Mouse (Mus musculus) CH12.LX (cell line): ENCODE results near the gene Fkbp15. TPM values are rescaled to one million over a fixed set of nuclear protein-coding genes. Genes with fewer than 3 reads are reported as not detected.

ENCODE experiments used
- DNase-seq: peaks from one replicate; pipeline ENCODE4 v3.0.0-alpha.2; 2013; ENCODE audit errors: extremely low read depth
- H3K27ac ChIP-seq: 2 replicates; pipeline ENCODE4 v1.5.1; 2012; ENCODE audit warnings: low read depth, mild to moderate bottlenecking, control low read depth, moderate library complexity; ENCODE audit not compliant: insufficient read depth
- H3K27me3 ChIP-seq: replicated peaks from 2 replicates; pipeline ENCODE3; 2012; ENCODE audit warnings: inconsistent platforms
- H3K36me3 ChIP-seq, 2 experiments: replicated peaks in 1 of 2; 2 replicates each; pipeline versions ENCODE3 to v1.6.1; 2012; ENCODE audit warnings: inconsistent platforms in 1 of 2, low read length in 1 of 2, mild to moderate bottlenecking in 1 of 2, mixed read lengths in 1 of 2, moderate library complexity in 1 of 2; ENCODE audit not compliant: control insufficient read depth in 1 of 2, insufficient read depth in 1 of 2
- H3K4me1 ChIP-seq, 2 experiments: 2 replicates each; pipeline ENCODE4 v1.6.1; 2012; ENCODE audit warnings: inconsistent platforms in 1 of 2, moderate library complexity in 1 of 2; ENCODE audit not compliant: insufficient read depth in 2 of 2, control insufficient read depth in 1 of 2
- H3K4me2 ChIP-seq: 2 replicates; pipeline ENCODE4 v1.6.1; 2012; ENCODE audit warnings: low read depth, mild to moderate bottlenecking, control low read depth; ENCODE audit not compliant: poor library complexity, insufficient read depth, severe bottlenecking
- H3K4me3 ChIP-seq, 3 experiments: fragments of 150-350 bp in 1 of 3; sonication (generic) in 1 of 3; replicated peaks in 1 of 3; 2 replicates each; pipeline versions ENCODE3 to v1.5.1; 2011 to 2012; ENCODE audit warnings: low read depth in 2 of 3, low read length in 2 of 3, mild to moderate bottlenecking in 2 of 3, moderate library complexity in 2 of 3, control low read depth in 1 of 3, improper control_type of control experiment in 1 of 3, inconsistent platforms in 1 of 3, mixed read lengths in 1 of 3; ENCODE audit not compliant: poor library complexity in 1 of 3
- H3K79me2 ChIP-seq: replicated peaks from 2 replicates; pipeline ENCODE4 v1.6.1; 2012; ENCODE audit warnings: mild to moderate bottlenecking, moderate library complexity; ENCODE audit not compliant: control insufficient read depth, poor library complexity, insufficient read depth, severe bottlenecking; ENCODE audit errors: extremely low read depth
- H3K9ac ChIP-seq: 2 replicates; pipeline ENCODE4 v1.6.1; 2012; ENCODE audit warnings: low read depth, mild to moderate bottlenecking, control low read depth, moderate library complexity; ENCODE audit not compliant: insufficient read depth
- H3K9me3 ChIP-seq: replicated peaks from 2 replicates; pipeline ENCODE3; 2012; ENCODE audit warnings: low read length, inconsistent platforms, mixed read lengths
- BHLHE40 ChIP-seq: IDR thresholded peaks from 2 replicates; pipeline ENCODE4 v1.6.1; 2011; ENCODE audit warnings: mild to moderate bottlenecking, low read depth, low read length, improper control_type of control experiment
- CHD1 ChIP-seq: IDR thresholded peaks from 2 replicates; pipeline ENCODE4 v1.6.1; 2012; ENCODE audit warnings: low read depth, low read length, improper control_type of control experiment, inconsistent platforms
- CHD2 ChIP-seq: IDR thresholded peaks from 2 replicates; pipeline ENCODE4 v1.6.1; 2011; ENCODE audit warnings: low read length, improper control_type of control experiment
- E2F4 ChIP-seq: IDR thresholded peaks from 2 replicates; pipeline ENCODE4 v1.6.1; 2011; ENCODE audit warnings: low read depth, low read length, improper control_type of control experiment; ENCODE audit not compliant: insufficient replicate concordance
- ELF1 ChIP-seq: IDR thresholded peaks from 2 replicates; pipeline ENCODE4 v1.6.1; 2014; ENCODE audit warnings: low read depth, mild to moderate bottlenecking, inconsistent platforms, low read length, improper control_type of control experiment
- EP300 ChIP-seq: IDR thresholded peaks from 2 replicates; pipeline ENCODE4 v1.6.1; 2011; ENCODE audit warnings: low read length, improper control_type of control experiment
- ETS1 ChIP-seq: conservative IDR thresholded peaks from 2 replicates; pipeline ENCODE4 v1.6.1; 2012; ENCODE audit warnings: low read depth, mild to moderate bottlenecking, inconsistent platforms, low read length, improper control_type of control experiment, moderate library complexity
- HCFC1 ChIP-seq: IDR thresholded peaks from 2 replicates; pipeline ENCODE4 v1.6.1; 2012; ENCODE audit warnings: low read depth, mild to moderate bottlenecking, inconsistent platforms, low read length, improper control_type of control experiment
- IRF4 ChIP-seq: IDR thresholded peaks from 2 replicates; pipeline ENCODE4 v1.6.1; 2014; ENCODE audit warnings: low read depth, mild to moderate bottlenecking, inconsistent platforms, low read length, improper control_type of control experiment
- JUND ChIP-seq: conservative IDR thresholded peaks from 2 replicates; pipeline ENCODE4 v1.6.1; 2011; ENCODE audit warnings: low read depth, low read length, improper control_type of control experiment
- KAT2A ChIP-seq: IDR thresholded peaks from 2 replicates; pipeline ENCODE4 v1.6.1; 2012; ENCODE audit warnings: low read length, improper control_type of control experiment, inconsistent platforms; ENCODE audit not compliant: insufficient replicate concordance
- MAFK ChIP-seq: IDR thresholded peaks from 2 replicates; pipeline ENCODE4 v1.6.1; 2011; ENCODE audit warnings: low read length, improper control_type of control experiment; ENCODE audit not compliant: insufficient replicate concordance
- MXI1 ChIP-seq: IDR thresholded peaks from 2 replicates; pipeline ENCODE4 v1.6.1; 2011; ENCODE audit warnings: mild to moderate bottlenecking, low read depth, low read length, improper control_type of control experiment
- MYC ChIP-seq: IDR thresholded peaks from 2 replicates; pipeline ENCODE4 v1.6.1; 2011; ENCODE audit warnings: low read depth, mild to moderate bottlenecking, improper control_type of control experiment, low read length
- NELFE ChIP-seq: IDR thresholded peaks from 2 replicates; pipeline ENCODE4 v1.6.1; 2011; ENCODE audit warnings: low read depth, low read length, improper control_type of control experiment
- NRF1 ChIP-seq: IDR thresholded peaks from 2 replicates; pipeline ENCODE4 v1.6.1; 2014; ENCODE audit warnings: low read depth, mild to moderate bottlenecking, inconsistent platforms, low read length, improper control_type of control experiment, moderate library complexity
- PAX5 ChIP-seq: IDR thresholded peaks from 2 replicates; pipeline ENCODE4 v1.6.1; 2012; ENCODE audit warnings: low read length, inconsistent platforms, mixed read lengths
- POLR2A ChIP-seq: IDR thresholded peaks from 2 replicates; pipeline ENCODE4 v1.6.1; 2011; ENCODE audit warnings: low read depth, mild to moderate bottlenecking, improper control_type of control experiment, low read length
- RAD21 ChIP-seq: IDR thresholded peaks from 2 replicates; pipeline ENCODE4 v1.6.1; 2011; ENCODE audit warnings: low read depth, mild to moderate bottlenecking, low read length, improper control_type of control experiment, moderate library complexity
- SMC3 ChIP-seq: IDR thresholded peaks from 2 replicates; pipeline ENCODE4 v1.6.1; 2011; ENCODE audit warnings: low read depth, low read length, improper control_type of control experiment
- TCF12 ChIP-seq: IDR thresholded peaks from 2 replicates; pipeline ENCODE4 v1.6.1; 2014; ENCODE audit warnings: low read depth, mild to moderate bottlenecking, inconsistent platforms, low read length, improper control_type of control experiment
- UBTF ChIP-seq: IDR thresholded peaks from 2 replicates; pipeline ENCODE4 v1.6.1; 2012; ENCODE audit warnings: low read depth, mild to moderate bottlenecking, inconsistent platforms, low read length, improper control_type of control experiment, moderate library complexity
- USF1 ChIP-seq: IDR thresholded peaks from 2 replicates; pipeline ENCODE4 v1.6.1; 2014; ENCODE audit warnings: low read depth, mild to moderate bottlenecking, inconsistent platforms, low read length, improper control_type of control experiment
- ZC3H11A ChIP-seq: IDR thresholded peaks from 2 replicates; pipeline ENCODE4 v1.6.1; 2012; ENCODE audit warnings: low read depth, mild to moderate bottlenecking, inconsistent platforms, low read length, improper control_type of control experiment
- ZKSCAN1 ChIP-seq: IDR thresholded peaks from 2 replicates; pipeline ENCODE4 v1.6.1; 2012; ENCODE audit warnings: low read depth, inconsistent platforms, low read length, improper control_type of control experiment, borderline replicate concordance
- dilution Hi-C: fragments of 300-500 bp; cut with MboI; formaldehyde crosslinking; loops from 2 replicates; pipeline ENCODE4 v1.14.3; 2020; ENCODE audit warnings: low sequenced_read_pairs; ENCODE audit not compliant: extremely low pct_unique_long_range_greater_than_20kb, extremely low pct_ligation_motif_present
- in situ Hi-C: fragments of 300-500 bp; cut with MboI; formaldehyde crosslinking; loops from 3 replicates; pipeline ENCODE4 v1.14.3; 2019; ENCODE audit warnings: low sequenced_read_pairs, low pct_ligation_motif_present, low pct_unique_long_range_greater_than_20kb, mixed read lengths
- polyA plus RNA-seq: library from polyadenylated mRNA; unstranded; fragments of >175 nt; gene quantifications from 2 replicates; pipeline ENCODE4 v1.2.1, GENCODE M21; 2012; ENCODE audit warnings: low read depth; ENCODE audit not compliant: insufficient read length
- total RNA-seq, 2 experiments: library from RNA; depleted of rRNA; stranded (reverse); fragments of 300-350 nt in 1 of 2; fragments of >200 nt in 1 of 2; gene quantifications; 2 replicates each; pipeline ENCODE4 v1.2.3; 2012 to 2014

Gene Fkbp15
- total and polyA plus RNA-seq, 3 experiments: 24.0 to 35.1 (median 30.4) TPM

DNA sequence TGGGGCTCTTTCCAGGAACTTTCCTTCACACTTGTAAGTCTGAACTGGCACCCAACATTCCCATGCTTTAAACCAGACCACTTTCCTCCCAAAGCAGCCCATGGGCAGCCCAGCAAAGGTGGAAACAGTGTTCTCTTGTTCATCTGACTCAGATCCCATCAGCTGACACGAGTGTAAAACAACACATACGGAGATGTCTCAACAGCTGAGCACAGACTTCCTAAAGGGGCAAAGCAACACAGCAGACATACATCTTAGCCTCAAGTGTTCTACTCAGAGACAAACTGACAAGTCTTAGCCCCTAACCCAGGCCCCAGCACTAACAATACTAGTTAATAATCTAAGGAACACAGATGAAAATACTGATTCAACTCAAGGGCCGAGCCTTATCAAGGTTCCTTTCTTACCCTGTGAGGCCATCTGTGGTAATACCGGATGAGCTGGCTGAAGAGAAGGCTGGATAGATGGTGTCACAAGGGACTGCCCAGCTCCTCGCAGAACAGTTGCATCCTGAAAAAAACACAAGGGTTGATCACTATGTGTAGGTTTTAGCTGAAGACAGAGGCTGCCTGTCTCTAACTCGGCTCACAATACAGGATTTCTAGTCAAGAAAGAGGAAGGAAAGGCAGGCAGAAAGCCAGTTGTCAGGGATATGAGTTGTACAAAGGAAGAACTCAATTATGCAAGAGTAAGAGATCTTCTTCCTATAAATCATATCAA is 31.2 kb downstream of the Fkbp15 start:
- dilution Hi-C loops: no loop called here
- Histone ChIP-seq H3K36me3 (peaks cover 49 to 90% of the 10 kb centered on the region in 2 experiments), H3K9ac (no peak overlapping the region), H3K4me1 (no peaks in the 10 kb centered on the region), H3K4me2 (no peak overlapping the region), H3K4me3 (no peak overlapping the region), H3K27me3 (no peaks in the 10 kb centered on the region), H3K79me2 (no peaks in the 10 kb centered on the region), H3K9me3 (no peaks in the 10 kb centered on the region), H3K27ac (no peak overlapping the region)
- no peak for DNase-seq
- in situ Hi-C loops: no loop called here
- TF ChIP-seq SMC3 (no peak), BHLHE40 (no peak), IRF4 (no peak), POLR2A (no peak), ZKSCAN1 (no peak), UBTF (no peak), ZC3H11A (no peak), MYC (no peak), USF1 (no peak)

DNA sequence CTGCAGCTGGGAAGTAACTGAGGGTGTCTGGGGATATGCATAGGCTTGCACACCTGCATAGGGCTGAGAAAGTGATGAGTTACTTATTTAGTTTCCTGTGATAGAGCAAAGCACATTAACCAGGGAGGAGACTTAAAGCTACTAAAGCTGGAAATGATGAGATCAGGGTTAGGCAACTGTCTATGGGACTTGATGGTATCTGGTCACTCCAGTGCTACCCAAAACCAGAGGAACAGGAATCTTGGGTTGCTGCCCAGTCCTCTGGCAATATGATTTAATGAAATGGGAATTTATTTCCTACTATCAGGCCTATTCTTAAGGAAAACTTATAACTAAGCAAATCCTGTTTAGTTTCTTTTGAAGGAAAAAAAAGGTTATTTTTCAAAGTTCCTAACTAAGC is 34.2 kb downstream of the Fkbp15 start:
- no peak for DNase-seq
- Histone ChIP-seq H3K36me3 (peaks cover 53 to 91% of the 10 kb centered on the region in 2 experiments), H3K4me3 (no peak overlapping the region), H3K4me2 (no peak overlapping the region)
- in situ Hi-C loops: no loop called here
- TF ChIP-seq MXI1 (no peak), USF1 (no peak), TCF12 (no peak), KAT2A (no peak), ZKSCAN1 (no peak), JUND (no peak)
- TF ChIP-seq, all 38 proteins: peak for 0
- Histone ChIP-seq H3K9me3 (no peaks in the 10 kb centered on the region), H3K4me1 (peaks cover 9 to 20% of the 10 kb centered on the region in 2 experiments), H3K27ac (no peak overlapping the region), H3K9ac (no peak overlapping the region), H3K27me3 (no peaks in the 10 kb centered on the region), H3K79me2 (no peaks in the 10 kb centered on the region)
- dilution Hi-C loops: no loop called here

DNA sequence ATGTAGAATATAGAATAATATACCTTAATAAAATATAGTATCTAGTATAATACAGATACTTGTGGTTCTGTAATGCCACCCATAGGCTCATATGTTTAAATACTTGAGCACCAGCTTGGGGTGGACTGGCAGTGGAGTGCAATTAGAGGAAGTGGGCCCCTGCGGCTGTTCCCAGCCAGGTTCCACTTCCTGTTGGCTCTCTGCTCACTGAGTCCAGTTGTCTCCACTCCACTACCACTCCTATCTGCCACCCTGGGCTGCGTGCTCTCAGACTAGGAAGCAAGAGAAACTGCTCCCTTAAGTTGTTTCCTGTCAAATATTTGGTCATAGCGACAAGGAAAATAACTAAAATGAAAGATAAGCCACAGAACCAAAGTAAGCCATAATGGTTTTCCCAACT is 37.7 kb downstream of the Fkbp15 start:
- Histone ChIP-seq H3K4me1 (peaks cover 9 to 22% of the 10 kb centered on the region in 2 experiments), H3K4me2 (no peak overlapping the region), H3K27ac (no peak overlapping the region), H3K79me2 (no peaks in the 10 kb centered on the region), H3K9ac (no peak overlapping the region), H3K4me3 (no peak overlapping the region), H3K9me3 (no peaks in the 10 kb centered on the region), H3K36me3 (peaks cover 56 to 97% of the 10 kb centered on the region in 2 experiments), H3K27me3 (no peaks in the 10 kb centered on the region)
- peak; percentile 54 for DNase-seq
- dilution Hi-C loops: no loop called here
- in situ Hi-C loops: no loop called here
- TF ChIP-seq RAD21: no peak
- TF ChIP-seq TCF12: no peak
- TF ChIP-seq IRF4: peak; percentile 84
- no peak for TF ChIP-seq KAT2A
- no peak for TF ChIP-seq SMC3
- TF ChIP-seq UBTF: no peak
- TF ChIP-seq NRF1: no peak
- no peak for TF ChIP-seq ETS1
- TF ChIP-seq HCFC1: no peak
- TF ChIP-seq CHD2: no peak
- no peak for TF ChIP-seq CHD1
- TF ChIP-seq EP300: peak; percentile 83
- TF ChIP-seq PAX5: no peak
- no peak for TF ChIP-seq NELFE
- no peak for TF ChIP-seq MAFK
- TF ChIP-seq ELF1: 0 out of 2 replicates have a peak, but pooled peaks have one; percentile 33
- TF ChIP-seq JUND: no peak
- no peak for TF ChIP-seq BHLHE40
- TF ChIP-seq E2F4: no peak
